Mouse (Mus musculus) liver, adult 2 months (tissue): Measurements from ENCODE around the gene Otog. TPM values are rescaled to one million over a fixed set of nuclear protein-coding genes. Genes with fewer than 3 reads are reported as not detected.
A peak's percentile ranks its signal among the peaks of the same experiment; 100 is the strongest.

Experiments
- DNase-seq: peaks from one replicate; pipeline ENCODE4 v3.0.0-alpha.2; 2011; ENCODE audit warnings: low read depth, low spot score; ENCODE audit errors: extremely low read depth
- H3K27ac ChIP-seq: fragments of 200-500 bp; replicated peaks from 2 replicates; pipeline ENCODE4 v1.5.1; 2012; ENCODE audit warnings: low read depth, mild to moderate bottlenecking, control low read depth, inconsistent platforms, low read length; ENCODE audit not compliant: insufficient read depth
- H3K27me3 ChIP-seq: fragments of 200-500 bp; 2 replicates; pipeline ENCODE4 v1.6.1; 2012; ENCODE audit warnings: mild to moderate bottlenecking, moderate library complexity, low read length, inconsistent platforms; ENCODE audit not compliant: control insufficient read depth, insufficient read depth
- H3K36me3 ChIP-seq: fragments of 200-500 bp; 2 replicates; pipeline ENCODE4 v1.6.1; 2012; ENCODE audit warnings: low read length, inconsistent platforms; ENCODE audit not compliant: control insufficient read depth, insufficient read depth
- H3K4me1 ChIP-seq: fragments of 200-500 bp; 2 replicates; pipeline ENCODE4 v1.6.1; 2011; ENCODE audit warnings: low read length; ENCODE audit not compliant: control insufficient read depth, insufficient read depth
- H3K4me3 ChIP-seq: fragments of 200-500 bp; 2 replicates; pipeline ENCODE4 v1.5.1; 2011; ENCODE audit warnings: low read depth, mild to moderate bottlenecking, control low read depth, low read length, moderate library complexity; ENCODE audit not compliant: insufficient read depth
- H3K79me2 ChIP-seq: fragments of 200-500 bp; 2 replicates; pipeline ENCODE4 v1.6.1; 2012; ENCODE audit warnings: inconsistent platforms, mild to moderate bottlenecking, low read length, moderate library complexity; ENCODE audit not compliant: control insufficient read depth, insufficient read depth
- H3K9ac ChIP-seq: fragments of 200-500 bp; 2 replicates; pipeline ENCODE4 v1.6.1; 2012; ENCODE audit warnings: low read depth, mild to moderate bottlenecking, control low read depth, inconsistent platforms, low read length
- CTCF ChIP-seq: fragments of 200-500 bp; IDR thresholded peaks from 2 replicates; pipeline ENCODE4 v1.5.1; 2011; ENCODE audit warnings: low read depth, low read length, control low read depth
- POLR2A ChIP-seq: fragments of 200-500 bp; IDR thresholded peaks from 2 replicates; pipeline ENCODE4 v1.6.1; 2011; ENCODE audit warnings: low read length, control low read depth; ENCODE audit not compliant: insufficient read depth; ENCODE audit errors: extremely low read depth
- WGBS: fragments of 180-500 bp; shearing (Covaris S2); methylation state at CpG from one replicate; pipeline ENCODE4 v1.1.7; 2018; 5-methylcytosine and 5-hydroxymethylcytosine counted together
- polyA plus RNA-seq: library from polyadenylated mRNA; depleted of rRNA; stranded (reverse); fragments of >200 nt; gene quantifications from 2 replicates; pipeline ENCODE4 v1.2.3, GENCODE M21; 2012
- total RNA-seq: library from RNA; depleted of rRNA; stranded (reverse); fragments of >200 nt; gene quantifications from 2 replicates; pipeline ENCODE4 v1.2.3, GENCODE M21; 2014

Gene Otog
- total and polyA plus RNA-seq, 2 experiments = not detected

- no peak overlapping the region for H3K9ac ChIP-seq
- H3K27ac ChIP-seq = no peak overlapping the region
- H3K4me1 ChIP-seq = no peaks in the 10 kb centered on the region
- no peaks in the 10 kb centered on the region; the same call in 1 of the 2 replicates for H3K27me3 ChIP-seq
- H3K4me3 ChIP-seq = no peak overlapping the region
- H3K36me3 ChIP-seq = no peaks in the 10 kb centered on the region
- no peaks in the 10 kb centered on the region for H3K79me2 ChIP-seq
- TF ChIP-seq CTCF (no peak), POLR2A (no peak)
- no peak for DNase-seq
Observed at GRCm38 (mm10) chr7:46246876-46247275, 6.1 kb downstream of the Otog start.

- no peak for DNase-seq
- no peak overlapping the region for H3K4me3 ChIP-seq
Observed at GRCm38 (mm10) chr7:46247606-46248005, 6.8 kb downstream of the Otog start.

GRCm38 (mm10) chr7:46251841-46252240 lies 11.1 kb downstream of the Otog start:
- no peak overlapping the region for H3K4me3 ChIP-seq
- TF ChIP-seq POLR2A (no peak), CTCF (peak; percentile 23; the same call in 1 of the 2 replicates)
- no peak overlapping the region for H3K9ac ChIP-seq
- H3K27me3 ChIP-seq = no peaks in the 10 kb centered on the region; the same call in 1 of the 2 replicates
- WGBS = 77% methylated on average over 4 of the region's 4 CpGs
- H3K79me2 ChIP-seq = no peaks in the 10 kb centered on the region
- H3K4me1 ChIP-seq = no peaks in the 10 kb centered on the region
- no peaks in the 10 kb centered on the region for H3K36me3 ChIP-seq
- no peak overlapping the region for H3K27ac ChIP-seq
- DNase-seq = no peak

More at GRCm38 (mm10) chr7:46247606-46248005, 6.8 kb downstream of the Otog start:
- Histone ChIP-seq H3K9ac (no peak overlapping the region), H3K79me2 (no peaks in the 10 kb centered on the region), H3K36me3 (no peaks in the 10 kb centered on the region), H3K27ac (no peak overlapping the region), H3K4me1 (no peaks in the 10 kb centered on the region), H3K27me3 (no peaks in the 10 kb centered on the region; the same call in 1 of the 2 replicates)
- 78% methylated on average over 3 of the region's 3 CpGs for WGBS
- TF ChIP-seq CTCF (no peak), POLR2A (no peak)

- no peak overlapping the region for H3K9ac ChIP-seq
- WGBS = 57% methylated on average over 5 of the region's 5 CpGs
- TF ChIP-seq POLR2A = no peak
- no peak for TF ChIP-seq CTCF
- no peaks in the 10 kb centered on the region for H3K79me2 ChIP-seq
- H3K4me1 ChIP-seq = no peaks in the 10 kb centered on the region
- H3K36me3 ChIP-seq = no peaks in the 10 kb centered on the region
- H3K4me3 ChIP-seq = no peak overlapping the region
- no peak overlapping the region for H3K27ac ChIP-seq
- no peaks in the 10 kb centered on the region for H3K27me3 ChIP-seq
- DNase-seq = no peak
Observed at GRCm38 (mm10) chr7:46276156-46276555, 35.4 kb downstream of the Otog start.

- Histone ChIP-seq H3K79me2 (no peaks in the 10 kb centered on the region), H3K9ac (no peak overlapping the region), H3K4me1 (no peaks in the 10 kb centered on the region), H3K36me3 (no peaks in the 10 kb centered on the region), H3K27me3 (no peaks in the 10 kb centered on the region), H3K27ac (no peak overlapping the region), H3K4me3 (no peak overlapping the region)
- TF ChIP-seq CTCF = no peak
- no peak for TF ChIP-seq POLR2A
- WGBS = 10% methylated on average over 6 of the region's 6 CpGs
- DNase-seq = peak; percentile 31
Observed at GRCm38 (mm10) chr7:46279946-46280345, 39.2 kb downstream of the Otog start.

GRCm38 (mm10) chr7:46280896-46281295 lies 40.1 kb downstream of the Otog start:
- Histone ChIP-seq H3K4me1 (no peaks in the 10 kb centered on the region), H3K4me3 (no peak overlapping the region), H3K9ac (no peak overlapping the region), H3K27me3 (no peaks in the 10 kb centered on the region), H3K36me3 (no peaks in the 10 kb centered on the region), H3K27ac (no peak overlapping the region), H3K79me2 (no peaks in the 10 kb centered on the region)
- DNase-seq = no peak
- TF ChIP-seq POLR2A (no peak), CTCF (no peak)
